Mouse (Mus musculus) liver, embryonic 14.5 days (tissue): ENCODE results near the gene Ezh1. TPM values are rescaled to one million over a fixed set of nuclear protein-coding genes. Genes with fewer than 3 reads are reported as not detected.

ENCODE experiments used
- ATAC-seq: fragments of 200-750 bp; cut with Nextera tagmentation; 2 replicates; pipeline ENCODE4 v1.8.0; 2017; ENCODE audit warnings: moderate number of reproducible peaks, mild to moderate bottlenecking, moderate library complexity; ENCODE audit not compliant: insufficient read depth
- DNase-seq, 3 experiments: peaks; one replicate each; pipeline ENCODE4 v3.0.0-alpha.2; 2012 to 2013; ENCODE audit warnings: low read depth in 3 of 3, low spot score in 3 of 3
- H3K27ac ChIP-seq: fragments of 300-500 bp; sonication (generic); 2 replicates; pipeline ENCODE4 v1.5.1; 2014; ENCODE audit warnings: moderate library complexity, mild to moderate bottlenecking, control low read depth, inconsistent platforms
- H3K27me3 ChIP-seq: fragments of 300-500 bp; sonication (generic); 2 replicates; pipeline ENCODE4 v1.6.1; 2014; ENCODE audit warnings: mild to moderate bottlenecking, low read length, moderate library complexity; ENCODE audit not compliant: control insufficient read depth, insufficient read depth
- H3K36me3 ChIP-seq: fragments of 300-500 bp; sonication (generic); replicated peaks from 2 replicates; pipeline ENCODE4 v1.6.1; 2014; ENCODE audit warnings: low read depth; ENCODE audit not compliant: control insufficient read depth, insufficient read depth
- H3K4me1 ChIP-seq, 2 experiments: fragments of 200-500 bp in 1 of 2; fragments of 300-500 bp in 1 of 2; sonication (generic) in 1 of 2; replicated peaks; 2 replicates each; pipeline ENCODE4 v1.6.1; 2012 to 2014; ENCODE audit warnings: antibody characterized with exemption in 1 of 2, inconsistent platforms in 1 of 2, low read length in 1 of 2; ENCODE audit not compliant: control insufficient read depth in 2 of 2, insufficient read depth in 2 of 2
- H3K4me2 ChIP-seq: fragments of 300-500 bp; sonication (generic); 2 replicates; pipeline ENCODE4 v1.6.1; 2014; ENCODE audit warnings: low read depth, mild to moderate bottlenecking, control low read depth, moderate library complexity
- H3K4me3 ChIP-seq, 2 experiments: fragments of 200-500 bp in 1 of 2; fragments of 300-500 bp in 1 of 2; sonication (generic) in 1 of 2; 2 replicates each; pipeline ENCODE4 v1.5.1; 2012 to 2014; ENCODE audit warnings: low read depth in 2 of 2, low read length in 2 of 2, mild to moderate bottlenecking in 2 of 2, control low read depth in 1 of 2, inconsistent platforms in 1 of 2, moderate library complexity in 1 of 2; ENCODE audit not compliant: insufficient read depth in 1 of 2
- H3K9ac ChIP-seq: fragments of 300-500 bp; sonication (generic); replicated peaks from 2 replicates; pipeline ENCODE4 v1.6.1; 2014; ENCODE audit warnings: mild to moderate bottlenecking, control low read depth, moderate library complexity
- H3K9me3 ChIP-seq: fragments of 300-500 bp; sonication (generic); 2 replicates; pipeline ENCODE4 v1.6.1; 2016; ENCODE audit warnings: low read length, mixed read lengths; ENCODE audit not compliant: control insufficient read depth
- CTCF ChIP-seq: IDR thresholded peaks from 2 replicates; pipeline ENCODE4 v1.5.1; 2016; ENCODE audit warnings: antibody characterized with exemption, low read depth, control low read depth
- EP300 ChIP-seq: IDR thresholded peaks from 2 replicates; pipeline ENCODE4 v1.6.1; 2016; ENCODE audit warnings: antibody characterized with exemption, low read depth
- WGBS: fragments of 180-500 bp; shearing (Covaris S2); extraction: QIAGEN DNeasy Blood & Tissue Kit; methylation state at CpG from one replicate; pipeline ENCODE4 v1.1.7; 2014; ENCODE audit not compliant: insufficient replicate concordance; 5-methylcytosine and 5-hydroxymethylcytosine counted together
- polyA plus RNA-seq, 2 experiments: library from polyadenylated mRNA; depleted of rRNA in 1 of 2; stranded (reverse) in 1 of 2; unstranded in 1 of 2; fragments of >200 nt; fragmentation: Nextera tagmentation in 1 of 2; extraction: Ambion mirVana in 1 of 2; gene quantifications; 2 replicates each; pipeline versions ENCODE4 v1.2.1 to v1.2.3; 2012 to 2014

The Ezh1 gene
- polyA plus RNA-seq, 2 experiments, result 7.9 to 8.8 TPM

- no peaks in the 10 kb centered on the region for H3K36me3 ChIP-seq
- H3K27me3 ChIP-seq, result peaks cover 31% of the 10 kb centered on the region
- ATAC-seq (no peak), DNase-seq (no peak)
- no peak for TF ChIP-seq CTCF
- TF ChIP-seq EP300, result no peak
- H3K4me2 ChIP-seq, result peak overlapping the region; percentile 32
- H3K4me1 ChIP-seq, result peaks cover under 1 to 23% of the 10 kb centered on the region in 2 experiments; a peak in 3 of 4 replicates
- WGBS, result 33% methylated on average over 5 of the region's 5 CpGs
- no peak overlapping the region for H3K9ac ChIP-seq
- H3K4me3 ChIP-seq, result no peak overlapping the region
- no peak overlapping the region for H3K27ac ChIP-seq
- no peaks in the 10 kb centered on the region for H3K9me3 ChIP-seq
Observed at GRCm38 (mm10) chr11:101230526-101230925, 4.3 kb upstream of the Ezh1 start.

GRCm38 (mm10) chr11:101230061-101230511 is 3.8 kb upstream of the Ezh1 start:
- Histone ChIP-seq H3K9ac (no peak overlapping the region), H3K9me3 (no peaks in the 10 kb centered on the region), H3K4me3 (no peak overlapping the region), H3K27ac (no peak overlapping the region), H3K36me3 (no peaks in the 10 kb centered on the region), H3K4me2 (no peak overlapping the region), H3K4me1 (peaks cover 5 to 25% of the 10 kb centered on the region in 2 experiments; a peak in 3 of 4 replicates), H3K27me3 (peaks cover 31% of the 10 kb centered on the region)
- DNase-seq, result no peak
- TF ChIP-seq CTCF (no peak), EP300 (no peak)
- no peak for ATAC-seq
- 34% methylated on average over 2 of the region's 2 CpGs for WGBS

- DNase-seq, result no peak
- H3K9me3 ChIP-seq, result no peaks in the 10 kb centered on the region
- H3K36me3 ChIP-seq, result no peaks in the 10 kb centered on the region
- no peak for ATAC-seq
- TF ChIP-seq EP300 (no peak), CTCF (no peak)
- peaks cover 31% of the 10 kb centered on the region for H3K27me3 ChIP-seq
- 18% methylated on average over 8 of the region's 8 CpGs for WGBS
- no peak overlapping the region for H3K4me3 ChIP-seq
- no peak overlapping the region for H3K27ac ChIP-seq
- H3K4me1 ChIP-seq, result peaks cover 7 to 26% of the 10 kb centered on the region in 2 experiments; a peak in 3 of 4 replicates
- no peak overlapping the region for H3K4me2 ChIP-seq
- no peak overlapping the region for H3K9ac ChIP-seq
Observed at GRCm38 (mm10) chr11:101229361-101229900, 3.2 kb upstream of the Ezh1 start.

- peaks cover 7 to 16% of the 10 kb centered on the region in 2 experiments; a peak in 3 of 4 replicates for H3K4me1 ChIP-seq
- H3K27ac ChIP-seq, result peak overlapping the region; percentile 82
- peak overlapping the region; percentile 92 to 99 for H3K4me3 ChIP-seq
- H3K36me3 ChIP-seq, result no peaks in the 10 kb centered on the region
- H3K9me3 ChIP-seq, result no peaks in the 10 kb centered on the region
- no peak for ATAC-seq
- 18% methylated on average over 25 of the region's 25 CpGs for WGBS
- DNase-seq, result no peak
- H3K27me3 ChIP-seq, result peaks cover 13% of the 10 kb centered on the region
- peak overlapping the region; percentile 98 for H3K9ac ChIP-seq
- H3K4me2 ChIP-seq, result peak overlapping the region; percentile 95
- TF ChIP-seq EP300, result no peak
- TF ChIP-seq CTCF, result no peak
Observed at GRCm38 (mm10) chr11:101225331-101226064, 765 bp downstream of the Ezh1 start.

GRCm38 (mm10) chr11:101224337-101224736 is 1.9 kb downstream of the Ezh1 start:
- 66% methylated on average over 3 of the region's 3 CpGs for WGBS
- Histone ChIP-seq H3K9me3 (no peaks in the 10 kb centered on the region), H3K4me2 (no peak overlapping the region), H3K27me3 (peaks cover 5% of the 10 kb centered on the region; the same call in 1 of the 2 replicates), H3K4me1 (peaks cover 7 to 11% of the 10 kb centered on the region in 2 experiments; a peak in 3 of 4 replicates), H3K36me3 (no peaks in the 10 kb centered on the region), H3K4me3 (no peak overlapping the region), H3K9ac (no peak overlapping the region), H3K27ac (no peak overlapping the region)
- ATAC-seq, result no peak
- DNase-seq, result no peak
- TF ChIP-seq CTCF, result no peak
